Mouse (Mus musculus) megakaryocyte-erythroid progenitor cell, adult 5-6 weeks (primary cell): ENCODE results near the gene Mmd2. TPM values are rescaled to one million over a fixed set of nuclear protein-coding genes. Genes with fewer than 3 reads are reported as not detected.

ENCODE experiments used
- ATAC-seq: replicated peaks from 2 replicates; pipeline ENCODE4 v1.8.0; 2016; ENCODE audit warnings: mild to moderate bottlenecking, inconsistent platforms; ENCODE audit not compliant: severe bottlenecking, poor library complexity, low FRiP score, low TSS enrichment
- total RNA-seq, 2 experiments: library from RNA; stranded (forward) in 1 of 2; stranded (reverse) in 1 of 2; fragments of 200-1000, 215-1000 nt in 1 of 2; fragments of >200 nt in 1 of 2; fragmentation: Nextera tagmentation in 1 of 2; gene quantifications; 2 replicates each; pipeline ENCODE4 v1.2.3; 2014 to 2017

The Mmd2 gene
- total RNA-seq (2014; fragmentation: Nextera tagmentation) (not detected in 2 replicates), total RNA-seq (2017) (not detected in 2 replicates)

- no peak for ATAC-seq
Measured at GRCm38 (mm10) chr5:142608259-142608988, at the start of gene Mmd2. Gene Mmd2, minus strand, starts transcription at chr5:142608800.

DNA sequence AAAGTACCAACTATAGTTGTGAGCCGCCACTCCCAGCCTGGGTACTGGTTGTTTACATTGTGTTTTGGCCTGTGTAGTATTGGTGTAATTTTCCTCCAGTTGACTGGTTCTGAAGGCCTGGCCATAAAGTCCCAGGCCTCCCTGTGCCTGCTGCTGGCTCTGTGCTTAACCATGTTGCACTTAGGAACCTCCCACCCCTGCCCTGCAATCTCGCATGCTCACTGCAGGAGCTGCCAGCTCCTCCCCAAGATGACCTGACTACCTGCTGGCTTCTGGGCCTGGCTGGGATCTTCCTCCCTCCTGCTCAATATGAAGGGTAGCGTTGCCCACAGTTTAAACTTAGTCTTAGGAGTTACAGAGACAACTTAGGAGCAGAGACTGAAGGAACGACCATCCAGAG lies 43.7 kb upstream of the Mmd2 start:
- no peak for ATAC-seq

GRCm38 (mm10) chr5:142650794-142651497 lies 42.3 kb upstream of the Mmd2 start:
- ATAC-seq = peak; percentile 91

DNA sequence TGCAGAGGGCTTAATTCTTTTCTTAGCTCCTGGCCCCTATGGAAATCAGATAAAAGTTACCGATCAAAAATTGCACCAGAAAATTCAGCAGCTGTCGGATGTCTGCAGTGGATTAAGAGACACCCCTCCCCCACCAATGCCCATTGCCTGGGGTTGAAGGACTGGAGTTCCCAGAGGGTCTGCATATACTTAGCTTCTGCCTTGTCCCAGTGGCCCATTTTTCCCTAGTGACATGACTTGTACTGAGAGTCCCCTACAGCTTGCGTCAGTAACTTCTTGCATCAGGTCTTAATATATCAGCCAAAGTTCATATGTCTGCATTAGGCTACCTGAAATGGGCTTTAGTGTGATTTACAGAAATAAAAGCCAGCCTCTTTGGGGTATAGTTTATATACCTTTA lies 41.8 kb upstream of the Mmd2 start:
- ATAC-seq = peak; percentile 34

- ATAC-seq = no peak
Measured at GRCm38 (mm10) chr5:142649460-142650050, 41.0 kb upstream of the Mmd2 start.

DNA sequence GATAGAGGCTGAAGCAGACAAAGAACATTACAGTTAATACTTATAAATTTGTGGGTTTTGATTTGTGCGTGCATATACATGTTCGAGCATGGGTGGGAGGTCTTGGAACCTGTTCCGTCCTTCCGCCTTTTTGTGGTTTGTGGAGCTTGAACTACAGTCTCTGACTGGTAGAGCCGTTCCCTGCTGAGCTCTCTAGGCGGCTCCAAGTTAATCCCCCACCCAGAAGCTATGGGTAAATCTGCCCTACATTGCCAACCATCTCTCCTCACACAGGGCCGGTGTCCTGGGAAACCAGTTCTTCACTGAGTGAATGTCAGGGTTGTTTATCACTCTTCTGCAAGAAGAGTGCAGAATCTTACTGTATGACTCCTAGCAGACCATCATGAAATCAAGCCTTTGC lies 39.6 kb upstream of the Mmd2 start:
- no peak; the same call in 1 of the 2 replicates for ATAC-seq

GRCm38 (mm10) chr5:142641331-142642051 lies 32.9 kb upstream of the Mmd2 start:
- ATAC-seq = no peak

GRCm38 (mm10) chr5:142640088-142640487 lies 31.5 kb upstream of the Mmd2 start:
- no peak for ATAC-seq

- peak; percentile 99 for ATAC-seq
Measured at GRCm38 (mm10) chr5:142637823-142638222, 29.2 kb upstream of the Mmd2 start.

- ATAC-seq = no peak
Measured at GRCm38 (mm10) chr5:142630224-142630623, 21.6 kb upstream of the Mmd2 start.

GRCm38 (mm10) chr5:142629663-142630025 lies 21.0 kb upstream of the Mmd2 start:
- no peak for ATAC-seq

DNA sequence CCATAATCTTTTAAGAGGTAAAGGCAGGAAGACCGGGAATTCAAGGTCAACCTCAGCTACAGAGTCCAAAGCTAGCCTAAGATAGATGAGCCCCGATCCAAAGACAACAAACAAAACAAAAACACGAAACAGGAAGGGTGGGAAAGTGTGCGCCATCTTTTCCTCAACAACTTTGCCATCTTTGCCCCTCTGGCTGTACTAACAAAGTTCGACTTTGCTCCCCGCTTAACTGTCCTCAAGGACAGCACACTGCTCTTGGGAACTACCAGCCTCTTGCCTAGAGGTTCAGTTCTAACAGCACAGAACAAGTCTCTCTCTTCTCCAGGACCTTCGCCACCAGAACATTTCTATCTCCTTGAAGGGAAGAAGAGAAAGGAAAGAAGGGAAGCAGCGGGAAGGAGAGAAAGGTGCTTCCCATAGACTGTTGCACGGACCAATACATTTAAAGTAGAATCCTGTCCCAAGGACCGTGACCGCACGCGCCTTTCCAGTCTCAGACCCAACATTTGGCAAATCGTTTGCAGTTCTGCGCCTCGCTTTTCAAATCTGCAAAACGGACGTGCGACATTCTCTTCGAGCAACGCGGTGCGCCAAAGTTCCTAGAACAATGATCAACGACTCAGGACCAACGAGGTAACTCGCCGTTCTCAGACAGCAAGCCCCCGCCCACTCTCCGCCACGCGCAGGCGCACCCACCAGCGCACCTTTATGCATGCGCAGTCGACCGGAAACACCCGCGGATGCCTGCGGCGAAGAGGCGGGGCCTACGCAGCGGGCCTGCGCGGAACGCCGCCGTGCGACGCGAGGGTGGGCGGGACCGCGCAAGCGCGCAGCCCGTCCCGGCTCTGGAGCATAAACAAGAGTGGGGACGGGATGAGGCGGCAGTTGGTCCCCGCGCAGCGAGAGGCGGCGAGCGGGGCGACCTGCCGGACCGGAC lies 20.4 kb upstream of the Mmd2 start:
- ATAC-seq = peak; percentile 95

DNA sequence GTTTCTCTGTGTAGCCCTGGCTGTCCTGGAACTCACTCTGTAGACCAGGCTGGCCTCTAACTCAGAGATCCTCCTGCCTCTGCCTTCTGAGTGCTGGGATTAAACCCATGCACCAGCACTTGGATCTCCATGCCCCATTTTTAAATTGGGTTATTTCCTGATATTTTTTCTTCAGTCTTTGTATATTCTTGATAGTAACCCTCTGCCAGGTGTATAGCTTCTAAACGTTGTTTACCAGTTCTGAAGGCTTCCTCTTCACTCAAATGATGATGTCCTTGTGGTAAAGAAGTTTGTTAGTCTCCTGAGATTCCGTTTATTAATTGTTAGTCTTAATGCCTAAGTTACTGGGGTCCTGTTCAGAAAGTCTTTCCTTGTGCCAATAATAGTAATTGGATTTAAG lies 18.8 kb upstream of the Mmd2 start, which contains the start of gene Wipi2:
TSS of gene Wipi2 (plus strand) at position 301 of the 400 bp plus-strand sequence.
- ATAC-seq = no peak

GRCm38 (mm10) chr5:142623080-142623479 lies 14.5 kb upstream of the Mmd2 start:
- no peak for ATAC-seq

- ATAC-seq = no peak
Measured at GRCm38 (mm10) chr5:142622134-142622533, 13.5 kb upstream of the Mmd2 start.

DNA sequence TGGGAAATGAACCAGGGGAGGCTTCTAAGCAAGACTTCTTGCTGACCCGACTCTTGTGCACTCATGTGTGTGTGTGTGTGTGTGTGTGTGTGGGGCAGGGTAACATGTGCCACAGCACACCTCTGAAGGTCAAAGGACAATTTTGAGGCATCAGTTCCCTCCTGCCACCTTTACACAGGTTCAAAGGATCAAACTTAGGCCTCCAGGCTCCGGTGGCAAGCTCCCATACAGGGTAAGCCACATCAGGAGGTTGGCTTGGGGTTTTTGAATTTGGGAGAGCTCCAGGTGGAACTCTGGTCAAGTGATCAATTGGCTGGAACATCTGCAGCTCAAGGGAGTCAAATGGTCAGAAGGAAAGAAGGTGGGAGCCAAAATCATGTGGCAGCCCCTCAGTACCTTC lies 12.8 kb upstream of the Mmd2 start:
- no peak for ATAC-seq

DNA sequence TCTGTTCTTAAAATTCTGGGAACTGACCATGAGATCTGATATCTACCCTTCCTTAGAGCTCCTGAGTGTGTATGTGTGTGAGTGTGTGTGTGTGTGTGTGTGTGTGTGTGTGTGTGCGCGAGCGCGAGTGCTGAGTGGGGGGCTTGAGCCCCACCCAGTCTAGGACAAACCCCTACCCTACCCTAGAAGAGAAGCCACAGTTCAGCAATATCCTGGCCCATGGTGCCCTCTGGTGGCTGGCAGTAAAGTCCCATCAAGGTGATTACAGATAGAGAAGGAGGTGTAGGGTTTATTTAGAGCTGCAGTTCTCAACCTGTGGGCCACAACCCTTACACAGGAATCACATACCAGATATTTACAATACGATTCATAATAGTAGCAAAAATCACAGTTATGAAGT lies 11.3 kb upstream of the Mmd2 start:
- peak; percentile 69; the same call in 1 of the 2 replicates for ATAC-seq

GRCm38 (mm10) chr5:142616326-142616725 lies 7.7 kb upstream of the Mmd2 start:
- no peak for ATAC-seq

GRCm38 (mm10) chr5:142615638-142616037 lies 7.0 kb upstream of the Mmd2 start:
- no peak for ATAC-seq
